Mouse (Mus musculus): ENCODE results near the gene Iqcd. TPM values are rescaled to one million over a fixed set of nuclear protein-coding genes. Genes with fewer than 3 reads are reported as not detected.

The Iqcd gene
- polyA plus RNA-seq, 2 experiments: 1.0 to 2.0 TPM

DNA sequence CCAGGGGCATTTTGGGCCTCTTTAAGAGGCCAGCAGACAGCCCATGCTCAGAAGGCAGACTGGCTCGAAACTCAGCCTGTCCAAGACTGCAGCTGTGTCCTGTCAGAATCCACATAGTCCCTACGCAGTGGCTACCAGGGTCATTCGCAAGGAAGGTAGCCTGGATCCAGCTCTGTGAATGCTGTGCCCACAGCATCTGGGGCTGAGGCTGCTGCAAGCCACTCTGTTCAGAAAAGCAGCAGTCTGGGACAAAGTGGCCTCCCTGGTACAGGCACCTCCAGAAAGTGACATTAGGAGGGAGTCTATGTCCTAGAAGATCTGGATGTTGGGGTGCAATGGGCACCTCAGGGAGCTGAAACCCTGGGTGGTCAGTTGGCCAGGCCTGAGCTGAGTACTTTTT, 19.0 kb upstream of the Iqcd start:
- 93% methylated on average over 3 of the region's 3 CpGs for WGBS (ENCODE audit: insufficient replicate concordance)
- no peak for TF ChIP-seq CTCF (IDR thresholded peaks at IDR 0.05; ENCODE audit: low read depth)
- TF ChIP-seq EP300 (IDR thresholded peaks at IDR 0.05; ENCODE audit: low read depth): no peak
- peaks cover 0 to 15% of the 10 kb centered on the region in 2 experiments; a peak in 2 of 4 replicates for H3K4me1 ChIP-seq (replicated peaks; ENCODE audit: control insufficient read depth in 2 of 2, insufficient read depth in 2 of 2, low read length in 1 of 2)
- no peaks in the 10 kb centered on the region for H3K9me3 ChIP-seq (ENCODE audit: control insufficient read depth, low read length)
- no peak overlapping the region for H3K4me2 ChIP-seq (ENCODE audit: low read depth)
- ATAC-seq (ENCODE audit: insufficient read depth): no peak
- no peak overlapping the region for H3K27ac ChIP-seq
- no peak overlapping the region for H3K4me3 ChIP-seq (ENCODE audit: insufficient read depth in 1 of 2, low read depth in 2 of 2, low read length in 2 of 2)
- no peak overlapping the region for H3K9ac ChIP-seq (replicated peaks)
- H3K36me3 ChIP-seq (replicated peaks; ENCODE audit: control insufficient read depth, insufficient read depth, low read depth): no peaks in the 10 kb centered on the region; the same call in 1 of the 2 replicates
- DNase-seq (ENCODE audit: low read depth in 3 of 3, low spot score in 3 of 3): no peak
- H3K27me3 ChIP-seq (ENCODE audit: control insufficient read depth, insufficient read depth, low read length): no peaks in the 10 kb centered on the region

DNA sequence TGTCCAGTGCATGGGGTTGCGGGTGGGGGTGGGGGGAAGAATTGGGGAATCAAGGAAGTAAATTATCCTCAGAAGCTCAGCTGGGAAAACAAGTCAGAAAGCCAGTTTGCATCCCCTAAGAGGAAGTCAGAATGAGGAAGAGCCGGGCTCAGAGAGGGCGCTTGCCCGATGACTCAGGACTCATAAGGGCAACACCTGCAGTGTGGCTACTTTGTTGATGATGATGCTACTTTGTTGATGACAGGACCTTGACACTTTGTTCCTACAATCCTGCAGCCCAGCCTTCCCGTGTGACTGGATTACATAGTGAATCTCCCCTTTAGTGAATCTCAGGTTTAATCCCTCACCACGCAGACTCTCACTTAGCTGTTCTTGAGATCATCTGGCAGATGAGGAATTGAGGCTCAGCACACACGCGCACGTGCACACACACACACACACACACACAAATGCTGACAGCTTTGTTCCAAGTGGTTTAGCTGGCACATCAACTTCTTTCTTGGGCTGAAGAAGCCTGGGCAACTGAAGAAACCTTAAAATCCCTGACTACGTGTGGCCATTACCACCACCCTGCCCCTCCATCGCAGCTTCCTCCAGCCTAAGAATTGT, 18.4 kb upstream of the Iqcd start:
- TF ChIP-seq EP300 (IDR thresholded peaks at IDR 0.05; ENCODE audit: low read depth) (no peak), CTCF (IDR thresholded peaks at IDR 0.05; ENCODE audit: low read depth) (no peak)
- DNase-seq (ENCODE audit: low read depth in 3 of 3, low spot score in 3 of 3) (no peak), ATAC-seq (ENCODE audit: insufficient read depth) (no peak)
- no peaks in the 10 kb centered on the region; the same call in 1 of the 2 replicates for H3K36me3 ChIP-seq (replicated peaks; ENCODE audit: control insufficient read depth, insufficient read depth, low read depth)
- 61% methylated on average over 11 of the region's 11 CpGs for WGBS (ENCODE audit: insufficient replicate concordance)
- no peak overlapping the region for H3K27ac ChIP-seq
- no peaks in the 10 kb centered on the region for H3K9me3 ChIP-seq (ENCODE audit: control insufficient read depth, low read length)
- no peaks in the 10 kb centered on the region for H3K27me3 ChIP-seq (ENCODE audit: control insufficient read depth, insufficient read depth, low read length)
- no peak overlapping the region for H3K9ac ChIP-seq (replicated peaks)
- H3K4me2 ChIP-seq (ENCODE audit: low read depth): no peak overlapping the region
- H3K4me3 ChIP-seq (ENCODE audit: insufficient read depth in 1 of 2, low read depth in 2 of 2, low read length in 2 of 2): no peak overlapping the region
- H3K4me1 ChIP-seq (replicated peaks; ENCODE audit: control insufficient read depth in 2 of 2, insufficient read depth in 2 of 2, low read length in 1 of 2): peaks cover 0 to 14% of the 10 kb centered on the region in 2 experiments; a peak in 2 of 4 replicates

DNA sequence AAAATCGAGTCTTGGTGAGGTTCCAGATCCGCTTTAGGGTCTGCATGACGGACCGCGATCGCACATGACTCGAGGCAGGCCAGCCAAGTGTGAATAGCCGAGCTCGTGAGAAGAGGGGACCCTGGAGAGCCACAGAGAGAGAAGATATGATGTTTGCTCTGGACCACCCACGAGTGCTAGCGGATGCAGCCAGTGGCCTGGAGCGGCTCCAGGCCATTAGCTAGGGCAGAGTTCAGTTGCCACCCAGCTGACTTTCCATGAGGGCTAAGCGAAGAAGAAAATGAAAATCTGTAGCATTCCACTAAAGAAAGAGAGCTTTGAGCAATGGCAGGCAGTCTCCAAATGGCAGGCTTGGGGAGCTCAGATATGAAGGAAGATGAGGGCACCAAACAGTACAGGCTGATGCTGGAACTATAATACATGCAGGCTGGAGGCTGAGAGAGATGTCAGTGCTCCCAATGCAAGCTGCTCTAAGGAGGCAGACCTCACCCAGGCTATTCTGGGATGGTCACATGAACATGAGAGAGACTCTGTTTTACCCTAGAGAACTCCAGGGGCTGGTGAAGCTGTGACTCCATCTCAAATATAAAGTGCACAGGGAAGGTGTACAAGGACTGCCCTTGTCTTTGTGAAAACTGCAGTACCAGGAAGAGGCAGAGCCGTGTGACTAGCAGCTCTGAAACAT, 17.6 kb upstream of the Iqcd start:
- no peak for TF ChIP-seq EP300 (IDR thresholded peaks at IDR 0.05; ENCODE audit: low read depth)
- no peak for TF ChIP-seq CTCF (IDR thresholded peaks at IDR 0.05; ENCODE audit: low read depth)
- no peaks in the 10 kb centered on the region for H3K9me3 ChIP-seq (ENCODE audit: control insufficient read depth, low read length)
- no peaks in the 10 kb centered on the region for H3K27me3 ChIP-seq (ENCODE audit: control insufficient read depth, insufficient read depth, low read length)
- 80% methylated on average over 14 of the region's 14 CpGs for WGBS (ENCODE audit: insufficient replicate concordance)
- no peak for ATAC-seq (ENCODE audit: insufficient read depth)
- no peak overlapping the region for H3K4me3 ChIP-seq (ENCODE audit: insufficient read depth in 1 of 2, low read depth in 2 of 2, low read length in 2 of 2)
- peaks cover 0 to 16% of the 10 kb centered on the region in 2 experiments; a peak in 3 of 4 replicates for H3K4me1 ChIP-seq (replicated peaks; ENCODE audit: control insufficient read depth in 2 of 2, insufficient read depth in 2 of 2, low read length in 1 of 2)
- H3K27ac ChIP-seq: no peak overlapping the region
- no peak overlapping the region for H3K9ac ChIP-seq (replicated peaks)
- H3K4me2 ChIP-seq (ENCODE audit: low read depth): no peak overlapping the region
- DNase-seq (ENCODE audit: low read depth in 3 of 3, low spot score in 3 of 3): no peak
- peaks cover 3% of the 10 kb centered on the region for H3K36me3 ChIP-seq (replicated peaks; ENCODE audit: control insufficient read depth, insufficient read depth, low read depth)

DNA sequence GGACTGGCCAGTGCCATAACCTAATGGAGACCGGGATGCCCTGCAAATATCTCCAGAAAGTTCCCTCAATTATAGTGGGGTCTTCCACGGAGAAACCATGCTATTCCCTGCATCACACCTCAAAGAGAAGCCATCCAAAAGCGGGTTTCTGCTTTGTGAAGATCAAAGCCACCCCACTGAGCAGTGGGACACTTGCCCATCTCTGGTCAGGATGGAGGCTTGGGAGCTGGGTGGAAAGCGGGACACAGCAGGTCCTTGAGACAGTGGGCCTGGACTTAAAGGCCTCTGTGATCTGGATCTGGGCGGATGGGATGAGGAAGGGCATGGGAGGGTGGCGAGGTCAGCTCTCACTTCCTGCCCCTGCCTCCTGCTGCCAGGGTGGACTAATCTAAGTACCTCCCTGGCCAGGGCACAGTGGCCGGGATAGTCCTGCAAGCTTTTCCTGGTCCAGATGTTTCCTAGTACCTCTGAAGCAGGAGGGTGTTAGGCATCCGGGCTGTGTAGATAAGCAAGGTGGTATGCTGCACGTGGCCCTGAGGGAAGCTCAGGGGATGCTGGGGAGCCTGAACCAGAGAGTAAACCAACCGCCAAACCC, 14.2 kb upstream of the Iqcd start:
- H3K27me3 ChIP-seq (ENCODE audit: control insufficient read depth, insufficient read depth, low read length): no peaks in the 10 kb centered on the region
- H3K4me1 ChIP-seq (replicated peaks; ENCODE audit: control insufficient read depth in 2 of 2, insufficient read depth in 2 of 2, low read length in 1 of 2): peaks cover 29 to 38% of the 10 kb centered on the region in 2 experiments

DNA sequence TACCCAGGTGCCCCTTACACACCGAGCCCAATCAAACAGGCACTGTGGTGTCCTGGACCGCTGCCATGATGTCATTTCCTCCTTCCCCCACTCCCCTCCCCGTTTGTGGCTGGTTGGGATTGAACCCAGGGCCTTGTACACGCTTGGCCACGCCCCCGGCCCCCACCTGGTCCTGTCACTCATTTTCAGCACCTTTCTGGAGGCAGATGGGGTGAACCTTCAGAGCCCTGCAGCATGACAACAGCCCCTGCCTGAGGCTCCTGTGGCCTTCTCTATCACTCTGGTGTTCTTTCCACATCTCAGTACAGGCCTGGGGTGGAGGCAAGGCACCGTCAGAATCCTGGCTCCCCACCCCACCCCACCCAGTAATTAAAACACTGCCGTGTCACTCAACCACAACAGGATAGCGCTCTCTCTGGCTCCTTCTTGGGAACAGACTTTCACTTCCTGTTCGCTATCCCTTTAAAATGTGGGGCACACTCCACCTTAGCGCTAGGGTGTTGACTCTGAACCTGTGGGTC, 12.0 kb upstream of the Iqcd start:
- Histone ChIP-seq H3K27ac (peak overlapping the region; percentile 98), H3K9me3 (ENCODE audit: control insufficient read depth, low read length) (no peaks in the 10 kb centered on the region), H3K4me3 (ENCODE audit: insufficient read depth in 1 of 2, low read depth in 2 of 2, low read length in 2 of 2) (0 out of 4 replicates have a peak overlapping the region, but pooled peaks of 1 of the 2 experiments have one; percentile 26), H3K27me3 (ENCODE audit: control insufficient read depth, insufficient read depth, low read length) (no peaks in the 10 kb centered on the region), H3K9ac (replicated peaks) (peak overlapping the region; percentile 53), H3K36me3 (replicated peaks; ENCODE audit: control insufficient read depth, insufficient read depth, low read depth) (peaks cover 12% of the 10 kb centered on the region), H3K4me2 (ENCODE audit: low read depth) (peak overlapping the region; percentile 78), H3K4me1 (replicated peaks; ENCODE audit: control insufficient read depth in 2 of 2, insufficient read depth in 2 of 2, low read length in 1 of 2) (peaks cover 29 to 34% of the 10 kb centered on the region in 2 experiments)
- 42% methylated on average over 11 of the region's 11 CpGs for WGBS (ENCODE audit: insufficient replicate concordance)
- TF ChIP-seq EP300 (IDR thresholded peaks at IDR 0.05; ENCODE audit: low read depth): no peak
- no peak for TF ChIP-seq CTCF (IDR thresholded peaks at IDR 0.05; ENCODE audit: low read depth)
- DNase-seq (ENCODE audit: low read depth in 3 of 3, low spot score in 3 of 3) (no peak), ATAC-seq (ENCODE audit: insufficient read depth) (peak; percentile 78)

More for the DNA sequence above, 14.2 kb upstream of the Iqcd start:
- Histone ChIP-seq H3K4me2 (ENCODE audit: low read depth) (no peak overlapping the region), H3K36me3 (replicated peaks; ENCODE audit: control insufficient read depth, insufficient read depth, low read depth) (peaks cover 3% of the 10 kb centered on the region), H3K27ac (no peak overlapping the region), H3K4me3 (ENCODE audit: insufficient read depth in 1 of 2, low read depth in 2 of 2, low read length in 2 of 2) (no peak overlapping the region), H3K9me3 (ENCODE audit: control insufficient read depth, low read length) (no peaks in the 10 kb centered on the region), H3K9ac (replicated peaks) (no peak overlapping the region)
- WGBS (ENCODE audit: insufficient replicate concordance): 62% methylated on average over 10 of the region's 10 CpGs
- DNase-seq (ENCODE audit: low read depth in 3 of 3, low spot score in 3 of 3) (no peak), ATAC-seq (ENCODE audit: insufficient read depth) (no peak)
- TF ChIP-seq CTCF (IDR thresholded peaks at IDR 0.05; ENCODE audit: low read depth) (no peak), EP300 (IDR thresholded peaks at IDR 0.05; ENCODE audit: low read depth) (no peak)

All from liver, embryonic 14.5 days (tissue).